Mouse (Mus musculus) activated CD4-positive, CD25-positive, alpha-beta regulatory T cell (primary cell): Measurements from ENCODE around the gene 0610040J01Rik. TPM values are rescaled to one million over a fixed set of nuclear protein-coding genes. Genes with fewer than 3 reads are reported as not detected.

Experiments
- polyA plus RNA-seq, 2 experiments: library from polyadenylated mRNA; unstranded; fragments of 100-300 nt; shearing (Covaris generic); gene quantifications; one replicate each; pipeline ENCODE4 v1.2.1; 2017

The 0610040J01Rik gene
- not detected for polyA plus RNA-seq

DNA sequence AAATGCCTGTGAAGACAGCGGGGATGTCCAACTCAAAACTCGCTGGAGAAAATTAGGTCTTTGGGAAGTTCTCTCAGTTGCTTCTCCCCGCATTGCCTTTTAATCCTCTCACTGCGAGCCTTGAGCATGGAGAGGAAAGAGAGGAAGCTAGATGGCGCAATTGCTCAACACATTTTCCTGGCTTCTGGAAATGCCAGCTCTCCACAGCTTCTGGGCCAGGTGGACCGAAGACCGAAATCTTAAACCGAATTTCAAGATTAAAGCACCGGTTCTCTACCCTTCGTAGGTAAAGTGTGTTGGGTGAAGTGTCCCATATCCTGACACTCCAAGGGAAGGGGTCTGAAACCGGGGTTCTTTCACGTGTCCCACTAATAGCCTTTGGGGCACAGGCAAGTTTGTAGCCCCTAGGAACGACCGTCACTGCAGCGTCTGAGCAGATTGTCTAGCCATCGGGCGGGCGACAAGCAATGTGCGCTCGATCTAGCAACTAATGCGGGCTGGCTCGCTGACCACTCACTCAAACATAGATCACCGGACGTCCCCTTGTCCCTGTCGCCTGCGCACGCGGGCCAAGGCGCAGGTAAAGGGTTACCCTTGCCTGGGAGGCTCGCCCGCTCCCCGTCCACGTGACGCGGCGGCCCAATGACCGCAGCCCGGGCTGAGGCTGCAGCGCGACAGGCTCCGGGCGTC is at the start of gene 0610040J01Rik:
TSS of gene 0610040J01Rik (plus strand) at position 545 of the 690 bp plus-strand sequence.

Other genes with a start within 250 kb of the 0610040J01Rik start
- gene Nwd2, start 163.3 kb upstream of the 0610040J01Rik start, polyA plus RNA-seq = under 1 TPM in 1 of 2 experiments, not detected in 1; 0.25 TPM
- gene Rell1, start 156.5 kb downstream of the 0610040J01Rik start, polyA plus RNA-seq = 10 to 100 TPM in 1 of 2 experiments, 1 to 10 TPM in 1; 9.4 to 11.9 TPM